Mouse (Mus musculus): Measurements from ENCODE around the gene Fam47e.

Gene Fam47e

GRCm38 (mm10) chr5:92602691-92603690 lies 48.1 kb downstream of the Fam47e start, which contains the start of gene Stbd1:
Stbd1 (plus strand) TSS chr5:92603041.
- DNase-seq (ENCODE audit: low read depth, low spot score) = peak; percentile 35

DNA sequence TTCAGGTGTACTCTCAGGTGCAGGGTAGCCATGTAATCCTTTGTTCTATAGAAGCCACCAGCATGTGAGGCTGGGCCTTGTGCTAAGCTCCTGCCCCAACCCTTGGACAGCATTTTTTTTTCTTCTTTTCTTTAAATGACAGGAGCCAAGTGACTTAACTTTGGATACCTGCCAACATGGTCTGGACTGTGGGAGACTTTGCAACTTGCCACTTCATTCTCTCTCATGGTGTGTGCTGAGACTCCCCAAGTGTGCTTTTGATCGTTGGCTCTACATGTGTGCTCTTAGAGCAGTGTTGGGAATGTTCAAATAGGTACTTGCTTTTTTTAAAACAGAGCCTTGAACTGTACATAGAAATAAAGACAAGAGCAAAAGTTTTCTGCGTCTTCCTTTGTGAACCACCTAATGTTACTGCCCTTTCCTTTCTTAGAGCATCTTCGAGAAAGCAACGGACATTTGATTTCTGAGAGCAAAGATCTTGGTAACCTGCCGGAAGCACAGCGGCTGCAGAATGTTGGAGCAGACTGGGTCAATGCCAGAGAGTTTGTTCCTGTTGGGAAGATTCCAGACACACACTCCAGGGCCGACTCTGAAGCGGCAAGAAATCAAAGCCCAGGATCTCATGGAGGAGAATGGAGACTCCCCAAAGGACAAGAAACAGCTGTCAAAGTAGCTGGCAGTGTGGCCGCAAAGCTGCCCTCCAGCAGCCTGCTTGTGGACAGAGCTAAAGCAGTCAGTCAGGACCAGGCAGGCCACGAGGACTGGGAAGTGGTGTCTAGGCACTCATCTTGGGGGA lies 49.8 kb downstream of the Fam47e start:
- DNase-seq (ENCODE audit: low read depth, low spot score) = no peak

- DNase-seq (ENCODE audit: low read depth, low spot score) = no peak
These were observed 52.8 kb downstream of the Fam47e start for GRCm38 (mm10) chr5:92607492-92608229.

- DNase-seq (ENCODE audit: low read depth, low spot score) = no peak
These were observed 57.9 kb downstream of the Fam47e start for GRCm38 (mm10) chr5:92612756-92613155.

DNA sequence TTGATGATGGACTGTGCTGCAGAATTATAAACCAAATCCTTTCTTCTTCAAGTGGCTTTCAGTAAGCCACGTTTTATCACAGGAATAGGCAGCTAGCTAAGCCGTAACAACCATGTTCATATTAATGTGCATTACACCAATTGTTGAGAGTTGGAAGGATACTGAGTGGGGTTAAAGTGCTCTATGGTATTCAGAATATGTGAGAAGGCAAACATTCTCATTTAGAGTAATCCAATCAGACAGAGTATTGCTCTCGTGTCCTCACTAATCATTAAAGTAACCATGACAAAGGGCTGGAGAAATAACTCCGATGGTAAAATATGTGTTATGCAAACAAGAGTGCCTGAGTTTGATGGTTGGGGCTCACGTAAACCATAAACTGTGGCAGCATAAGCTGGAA lies 67.0 kb downstream of the Fam47e start:
- no peak for DNase-seq (ENCODE audit: low read depth, low spot score)

GRCm38 (mm10) chr5:92627896-92628295 lies 73.0 kb downstream of the Fam47e start:
- no peak for DNase-seq (ENCODE audit: low read depth, low spot score)

DNA sequence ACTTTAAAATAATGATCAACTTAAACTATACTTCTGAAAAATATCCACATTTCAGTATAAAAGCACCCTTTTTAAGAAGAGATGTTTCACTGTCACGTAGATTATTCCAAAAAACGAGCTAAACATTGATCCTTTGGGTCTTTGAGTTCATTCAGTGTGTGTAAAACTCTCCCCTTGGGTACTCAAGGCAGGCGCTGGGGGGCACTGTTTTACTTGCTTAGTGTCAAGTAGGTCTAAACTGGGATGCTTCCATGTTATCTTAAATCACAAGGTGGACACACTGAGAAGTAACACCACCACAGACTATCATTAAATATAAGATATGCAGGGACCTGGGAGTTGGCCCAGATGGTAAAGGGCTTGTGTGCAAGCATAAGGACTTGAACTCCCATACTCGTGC lies 78.7 kb downstream of the Fam47e start:
- no peak for DNase-seq (ENCODE audit: low read depth, low spot score)

DNA sequence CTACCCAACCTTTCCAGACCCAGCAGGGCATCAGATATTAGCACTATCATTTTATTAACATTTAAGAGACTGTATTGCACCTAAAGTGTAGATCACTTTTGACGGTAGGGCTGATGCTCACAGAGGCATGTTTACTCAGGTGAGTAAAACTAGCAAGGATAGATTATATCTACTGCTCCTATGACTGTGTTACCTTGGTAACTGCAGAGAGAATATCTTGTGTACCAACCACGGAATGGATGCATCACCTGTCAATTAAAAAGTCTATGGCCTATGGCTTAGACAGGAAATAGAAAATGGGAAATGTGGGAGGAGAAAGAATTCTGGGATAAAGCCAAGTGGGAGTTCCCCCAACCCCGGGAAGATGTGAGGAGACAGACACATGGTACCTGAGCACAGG lies 80.0 kb downstream of the Fam47e start:
- DNase-seq (ENCODE audit: low read depth, low spot score) = no peak

DNA sequence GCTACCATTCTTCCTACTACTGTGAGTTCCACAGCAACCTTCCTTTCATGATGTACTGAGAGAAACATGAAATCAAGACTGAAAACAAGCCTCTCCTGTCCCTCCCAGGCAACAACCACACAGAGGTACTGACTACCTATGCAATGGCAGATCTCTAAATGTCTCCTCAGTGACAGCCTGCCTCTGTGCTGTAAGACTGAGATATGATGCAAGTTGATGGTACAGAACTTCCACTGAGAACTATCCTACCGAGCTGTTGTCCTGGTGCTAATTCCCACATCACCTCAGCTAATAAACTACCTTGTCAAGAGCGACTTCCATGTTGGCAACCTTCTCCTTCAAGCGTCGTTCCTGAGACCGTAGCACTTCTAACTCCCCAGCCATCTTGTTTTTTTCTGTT lies 81.0 kb downstream of the Fam47e start:
- DNase-seq (ENCODE audit: low read depth, low spot score) = no peak

GRCm38 (mm10) chr5:92640861-92641260 lies 86.0 kb downstream of the Fam47e start:
- DNase-seq (ENCODE audit: low read depth, low spot score) = no peak
